Mouse (Mus musculus): ENCODE results near the gene Tbccd1. TPM values are rescaled to one million over a fixed set of nuclear protein-coding genes. Genes with fewer than 3 reads are reported as not detected.
"Not testable (repeated sequence)": the region's sequence is repeated elsewhere in the genome, so short reads cannot be mapped to it uniquely, and the experiment has no call there.

The Tbccd1 gene
- polyA plus RNA-seq, 1 experiment: 9.9 TPM

- H3K36me3 ChIP-seq (ENCODE audit: control insufficient read depth, insufficient read depth): no peaks in the 10 kb centered on the region
- no peak for TF ChIP-seq MYOD1 (IDR thresholded peaks at IDR 0.05; ENCODE audit: control insufficient read depth, insufficient read length, low read depth)
- TF ChIP-seq CTCF (IDR thresholded peaks at IDR 0.05; ENCODE audit: control insufficient read depth, insufficient read depth, insufficient read length): no peak
- no peak for TF ChIP-seq FOSL1 (IDR thresholded peaks at IDR 0.05; ENCODE audit: insufficient read depth, low read length, poor library complexity, severe bottlenecking)
- TF ChIP-seq CEBPB (IDR thresholded peaks at IDR 0.05; ENCODE audit: low read depth): no peak
- TF ChIP-seq USF1 (IDR thresholded peaks at IDR 0.05; ENCODE audit: low read depth): no peak
- TF ChIP-seq MYOG (IDR thresholded peaks at IDR 0.05; ENCODE audit: control insufficient read depth, extremely low read depth, insufficient read length): no peak
- TF ChIP-seq MAX (IDR thresholded peaks at IDR 0.05): no peak
These were observed 78.1 kb downstream of the Tbccd1 start for GRCm38 (mm10) chr16:22779228-22779835.

GRCm38 (mm10) chr16:22778296-22778695 lies 79.2 kb downstream of the Tbccd1 start:
- not testable (repeated sequence) for H3K27me3 ChIP-seq (ENCODE audit: control insufficient read depth, insufficient read depth, insufficient read length); H3K4me3 ChIP-seq (ENCODE audit: insufficient read depth, poor library complexity, severe bottlenecking); H3K79me3 ChIP-seq (ENCODE audit: low read depth); H3ac ChIP-seq (ENCODE audit: control insufficient read depth, insufficient read length, low read depth); H3K79me2 ChIP-seq (ENCODE audit: control insufficient read depth, insufficient read depth); H3K36me3 ChIP-seq (ENCODE audit: control insufficient read depth, insufficient read depth)

More at GRCm38 (mm10) chr16:22779228-22779835, 78.1 kb downstream of the Tbccd1 start:
- Histone ChIP-seq H3K79me3 (ENCODE audit: low read depth) (no peaks in the 10 kb centered on the region), H3K27me3 (ENCODE audit: control insufficient read depth, insufficient read depth, insufficient read length) (no peaks in the 10 kb centered on the region), H3ac (ENCODE audit: control insufficient read depth, insufficient read length, low read depth) (no peak overlapping the region), H3K79me2 (ENCODE audit: control insufficient read depth, insufficient read depth) (no peaks in the 10 kb centered on the region), H3K4me3 (ENCODE audit: insufficient read depth, poor library complexity, severe bottlenecking) (no peak overlapping the region)

DNA sequence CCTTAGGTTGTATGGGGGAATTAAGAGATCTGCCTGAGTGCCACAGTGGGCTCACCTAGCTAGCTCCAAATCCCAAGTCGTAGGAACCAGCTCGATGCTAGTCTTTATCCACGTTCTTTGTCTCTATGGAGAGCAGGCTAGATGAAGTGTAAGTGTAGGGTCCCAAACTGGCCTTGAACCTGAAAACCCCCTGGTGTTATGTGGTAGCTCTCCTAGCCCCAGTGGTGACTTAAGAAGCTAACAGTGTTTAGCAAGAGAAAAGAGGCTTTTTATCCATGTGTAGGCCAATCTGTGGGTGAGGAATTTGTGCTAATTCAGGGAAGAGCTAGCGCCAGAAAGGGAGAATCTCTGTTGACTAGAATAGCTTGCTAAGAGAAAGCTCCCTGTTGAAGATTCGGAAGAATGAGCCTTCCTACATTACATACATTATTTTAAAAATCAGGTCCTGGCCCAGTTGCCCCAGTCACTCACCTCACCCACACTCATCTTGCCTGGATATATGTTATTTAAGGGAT lies 81.9 kb downstream of the Tbccd1 start:
- H3K36me3 ChIP-seq (ENCODE audit: control insufficient read depth, insufficient read depth): no peaks in the 10 kb centered on the region
- no peaks in the 10 kb centered on the region for H3K79me3 ChIP-seq (ENCODE audit: low read depth)
- no peak overlapping the region for H3K4me3 ChIP-seq (ENCODE audit: insufficient read depth, poor library complexity, severe bottlenecking)
- no peak overlapping the region for H3ac ChIP-seq (ENCODE audit: control insufficient read depth, insufficient read length, low read depth)
- H3K79me2 ChIP-seq (ENCODE audit: control insufficient read depth, insufficient read depth): no peaks in the 10 kb centered on the region
- no peak for TF ChIP-seq CTCF (IDR thresholded peaks at IDR 0.05; ENCODE audit: control insufficient read depth, insufficient read depth, insufficient read length)
- TF ChIP-seq MAX (IDR thresholded peaks at IDR 0.05): no peak
- no peak for TF ChIP-seq MYOD1 (IDR thresholded peaks at IDR 0.05; ENCODE audit: control insufficient read depth, insufficient read length, low read depth)
- TF ChIP-seq CEBPB (IDR thresholded peaks at IDR 0.05; ENCODE audit: low read depth): no peak
- no peak for TF ChIP-seq USF1 (IDR thresholded peaks at IDR 0.05; ENCODE audit: low read depth)
- TF ChIP-seq MYOG (IDR thresholded peaks at IDR 0.05; ENCODE audit: control insufficient read depth, extremely low read depth, insufficient read length): no peak
- no peak for TF ChIP-seq FOSL1 (IDR thresholded peaks at IDR 0.05; ENCODE audit: insufficient read depth, low read length, poor library complexity, severe bottlenecking)
- H3K27me3 ChIP-seq (ENCODE audit: control insufficient read depth, insufficient read depth, insufficient read length): no peaks in the 10 kb centered on the region

DNA sequence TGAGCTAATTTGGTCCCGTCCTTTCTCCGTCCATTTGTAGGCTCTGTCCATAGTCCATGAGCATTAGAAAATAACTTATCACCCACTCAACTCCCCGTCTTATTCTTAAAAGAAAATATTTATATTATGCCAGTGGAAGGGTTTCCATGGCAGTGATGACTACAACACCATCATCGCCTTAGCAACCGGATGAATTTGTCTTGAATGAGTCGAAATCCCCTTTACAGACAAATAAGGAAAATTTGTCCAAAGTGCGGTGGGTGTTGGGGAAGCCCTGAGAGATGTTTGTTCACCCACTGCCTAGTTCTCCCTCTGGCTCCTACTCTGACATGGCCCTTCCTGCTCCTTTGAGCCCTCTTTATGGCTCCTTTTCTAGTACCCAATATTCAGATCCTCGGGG lies 88.8 kb downstream of the Tbccd1 start:
- no peaks in the 10 kb centered on the region for H3K36me3 ChIP-seq (ENCODE audit: control insufficient read depth, insufficient read depth)
- no peak for TF ChIP-seq MYOG (IDR thresholded peaks at IDR 0.05; ENCODE audit: control insufficient read depth, extremely low read depth, insufficient read length)
- TF ChIP-seq FOSL1 (IDR thresholded peaks at IDR 0.05; ENCODE audit: insufficient read depth, low read length, poor library complexity, severe bottlenecking): no peak
- no peak for TF ChIP-seq USF1 (IDR thresholded peaks at IDR 0.05; ENCODE audit: low read depth)
- no peak for TF ChIP-seq MYOD1 (IDR thresholded peaks at IDR 0.05; ENCODE audit: control insufficient read depth, insufficient read length, low read depth)
- no peak for TF ChIP-seq CEBPB (IDR thresholded peaks at IDR 0.05; ENCODE audit: low read depth)
- TF ChIP-seq CTCF (IDR thresholded peaks at IDR 0.05; ENCODE audit: control insufficient read depth, insufficient read depth, insufficient read length): no peak
- no peak for TF ChIP-seq MAX (IDR thresholded peaks at IDR 0.05)
- no peaks in the 10 kb centered on the region for H3K79me3 ChIP-seq (ENCODE audit: low read depth)
- no peaks in the 10 kb centered on the region for H3K27me3 ChIP-seq (ENCODE audit: control insufficient read depth, insufficient read depth, insufficient read length)
- H3K4me3 ChIP-seq (ENCODE audit: insufficient read depth, poor library complexity, severe bottlenecking): no peak overlapping the region
- no peak overlapping the region for H3ac ChIP-seq (ENCODE audit: control insufficient read depth, insufficient read length, low read depth)
- no peaks in the 10 kb centered on the region for H3K79me2 ChIP-seq (ENCODE audit: control insufficient read depth, insufficient read depth)

- H3ac ChIP-seq (ENCODE audit: control insufficient read depth, insufficient read length, low read depth): no peak overlapping the region
- H3K4me3 ChIP-seq (ENCODE audit: insufficient read depth, poor library complexity, severe bottlenecking): no peak overlapping the region
- no peaks in the 10 kb centered on the region for H3K79me3 ChIP-seq (ENCODE audit: low read depth)
- no peak for TF ChIP-seq FOSL1 (IDR thresholded peaks at IDR 0.05; ENCODE audit: insufficient read depth, low read length, poor library complexity, severe bottlenecking)
- TF ChIP-seq USF1 (IDR thresholded peaks at IDR 0.05; ENCODE audit: low read depth): no peak
- no peak for TF ChIP-seq CTCF (IDR thresholded peaks at IDR 0.05; ENCODE audit: control insufficient read depth, insufficient read depth, insufficient read length)
- no peak for TF ChIP-seq MAX (IDR thresholded peaks at IDR 0.05)
- no peaks in the 10 kb centered on the region for H3K79me2 ChIP-seq (ENCODE audit: control insufficient read depth, insufficient read depth)
- H3K27me3 ChIP-seq (ENCODE audit: control insufficient read depth, insufficient read depth, insufficient read length): no peaks in the 10 kb centered on the region
- H3K36me3 ChIP-seq (ENCODE audit: control insufficient read depth, insufficient read depth): no peaks in the 10 kb centered on the region
These were observed 90.1 kb downstream of the Tbccd1 start for GRCm38 (mm10) chr16:22767405-22767804.

DNA sequence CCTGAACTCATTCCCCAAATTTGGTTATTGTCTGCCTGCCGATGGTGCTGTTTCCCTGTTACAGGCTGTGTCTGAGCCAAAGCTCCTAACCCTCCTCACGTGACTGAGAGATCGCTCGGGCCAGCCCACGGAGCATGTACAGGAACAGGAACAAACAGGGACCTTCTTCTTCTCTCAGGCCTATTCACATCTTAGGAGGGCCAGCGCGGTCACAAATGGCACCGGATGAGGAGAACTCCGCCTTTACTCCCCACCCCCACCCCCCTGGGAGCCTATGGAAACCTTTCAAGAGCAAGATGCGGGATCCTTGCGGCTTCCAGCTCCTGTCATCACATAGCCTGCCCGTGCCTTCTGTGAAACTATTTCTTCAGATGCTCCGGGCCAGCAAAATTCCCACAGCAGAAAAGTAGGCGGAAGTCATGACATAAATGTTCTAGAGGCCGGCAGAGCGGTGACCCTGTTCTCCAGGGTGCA lies 90.7 kb downstream of the Tbccd1 start:
- Histone ChIP-seq H3K79me3 (ENCODE audit: low read depth) (no peaks in the 10 kb centered on the region), H3K4me3 (ENCODE audit: insufficient read depth, poor library complexity, severe bottlenecking) (no peak overlapping the region)
- TF ChIP-seq FOSL1 (IDR thresholded peaks at IDR 0.05; ENCODE audit: insufficient read depth, low read length, poor library complexity, severe bottlenecking) (no peak), CEBPB (IDR thresholded peaks at IDR 0.05; ENCODE audit: low read depth) (no peak), CTCF (IDR thresholded peaks at IDR 0.05; ENCODE audit: control insufficient read depth, insufficient read depth, insufficient read length) (no peak), USF1 (IDR thresholded peaks at IDR 0.05; ENCODE audit: low read depth) (no peak), MAX (IDR thresholded peaks at IDR 0.05) (no peak)

More for the DNA sequence above, 90.7 kb downstream of the Tbccd1 start:
- H3K79me2 ChIP-seq (ENCODE audit: control insufficient read depth, insufficient read depth): no peaks in the 10 kb centered on the region
- H3K27me3 ChIP-seq (ENCODE audit: control insufficient read depth, insufficient read depth, insufficient read length): no peaks in the 10 kb centered on the region
- H3K36me3 ChIP-seq (ENCODE audit: control insufficient read depth, insufficient read depth): no peaks in the 10 kb centered on the region
- no peak overlapping the region for H3ac ChIP-seq (ENCODE audit: control insufficient read depth, insufficient read length, low read depth)
